Mouse (Mus musculus) MEL (cell line): ENCODE results near the gene Syne2. TPM values are rescaled to one million over a fixed set of nuclear protein-coding genes. Genes with fewer than 3 reads are reported as not detected.

ENCODE experiments used
- DNase-seq: peaks from one replicate; pipeline ENCODE4 v3.0.0; 2011; ENCODE audit warnings: low read depth, low spot score
- H3K27ac ChIP-seq: 2 replicates; pipeline ENCODE4 v1.5.1; 2012; ENCODE audit warnings: low read depth, mild to moderate bottlenecking, control low read depth, low read length, moderate library complexity; ENCODE audit not compliant: control insufficient read depth
- H3K27me3 ChIP-seq, 2 experiments: fragments of 150-350 bp in 1 of 2; sonication (generic) in 1 of 2; 2 replicates each; pipeline ENCODE4 v1.6.1; 2012; ENCODE audit warnings: low read length in 2 of 2, mild to moderate bottlenecking in 2 of 2, improper control_type of control experiment in 1 of 2, moderate library complexity in 1 of 2; ENCODE audit not compliant: insufficient read depth in 2 of 2, control insufficient read depth in 1 of 2
- H3K36me3 ChIP-seq, 2 experiments: 2 replicates each; pipeline ENCODE4 v1.6.1; 2012 to 2014; ENCODE audit warnings: low read length in 2 of 2, improper control_type of control experiment in 1 of 2, inconsistent platforms in 1 of 2, mild to moderate bottlenecking in 1 of 2; ENCODE audit not compliant: insufficient read depth in 2 of 2, control insufficient read depth in 1 of 2
- H3K4me1 ChIP-seq, 2 experiments: fragments of 150-350 bp in 1 of 2; sonication (generic) in 1 of 2; 2 replicates each; pipeline ENCODE4 v1.6.1; 2012; ENCODE audit warnings: low read length in 2 of 2, improper control_type of control experiment in 1 of 2, mild to moderate bottlenecking in 1 of 2; ENCODE audit not compliant: insufficient read depth in 2 of 2, control insufficient read depth in 1 of 2
- H3K4me3 ChIP-seq, 2 experiments: fragments of 150-350 bp in 1 of 2; sonication (generic) in 1 of 2; 2 replicates each; pipeline ENCODE4 v1.5.1; 2012; ENCODE audit warnings: low read depth in 2 of 2, low read length in 2 of 2, mild to moderate bottlenecking in 2 of 2, moderate library complexity in 2 of 2, control low read depth in 1 of 2, improper control_type of control experiment in 1 of 2; ENCODE audit not compliant: control insufficient read depth in 1 of 2, insufficient read depth in 1 of 2
- H3K79me2 ChIP-seq: 2 replicates; pipeline ENCODE4 v1.6.1; 2012; ENCODE audit warnings: mild to moderate bottlenecking, low read length, moderate library complexity; ENCODE audit not compliant: control insufficient read depth, poor library complexity, insufficient read depth
- H3K9ac ChIP-seq: 2 replicates; pipeline ENCODE4 v1.6.1; 2012; ENCODE audit warnings: low read depth, mild to moderate bottlenecking, control low read depth, low read length, moderate library complexity; ENCODE audit not compliant: control insufficient read depth, poor library complexity, severe bottlenecking
- H3K9me3 ChIP-seq: fragments of 150-350 bp; sonication (generic); replicated peaks from 2 replicates; pipeline ENCODE4 v1.6.1; 2012; ENCODE audit warnings: mild to moderate bottlenecking, low read length, improper control_type of control experiment, moderate library complexity; ENCODE audit not compliant: insufficient read depth
- CHD1 ChIP-seq: IDR thresholded peaks from 2 replicates; pipeline ENCODE4 v1.6.1; 2012; ENCODE audit warnings: low read depth, mild to moderate bottlenecking, inconsistent platforms, low read length, improper control_type of control experiment
- CHD2 ChIP-seq: IDR thresholded peaks from 2 replicates; pipeline ENCODE4 v1.6.1; 2011; ENCODE audit warnings: low read length, improper control_type of control experiment
- CTCF ChIP-seq, 3 experiments: IDR thresholded peaks in 2 of 3; conservative IDR thresholded peaks in 1 of 3; 2 replicates each; pipeline ENCODE4 v1.5.1; 2011 to 2012; ENCODE audit warnings: low read length in 3 of 3, low read depth in 2 of 3, mild to moderate bottlenecking in 2 of 3, improper control_type of control experiment in 1 of 3, inconsistent platforms in 1 of 3, mixed read lengths in 1 of 3, moderate library complexity in 1 of 3; ENCODE audit not compliant: control insufficient read depth in 1 of 3, insufficient read depth in 1 of 3, poor library complexity in 1 of 3, severe bottlenecking in 1 of 3
- E2F4 ChIP-seq: IDR thresholded peaks from 2 replicates; pipeline ENCODE4 v1.6.1; 2011; ENCODE audit warnings: low read depth, low read length, improper control_type of control experiment, borderline replicate concordance
- EP300 ChIP-seq, 2 experiments: IDR thresholded peaks; 2 replicates each; pipeline ENCODE4 v1.6.1; 2011; ENCODE audit warnings: improper control_type of control experiment in 2 of 2, low read length in 2 of 2, low read depth in 1 of 2, mild to moderate bottlenecking in 1 of 2
- ETS1 ChIP-seq: IDR thresholded peaks from 2 replicates; pipeline ENCODE4 v1.6.1; 2012; ENCODE audit warnings: low read depth, mild to moderate bottlenecking, inconsistent platforms, low read length, improper control_type of control experiment, moderate library complexity
- MAX ChIP-seq: IDR thresholded peaks from 2 replicates; pipeline ENCODE4 v1.6.1; 2011; ENCODE audit warnings: low read length, improper control_type of control experiment
- MYB ChIP-seq: IDR thresholded peaks from 2 replicates; pipeline ENCODE4 v1.6.1; 2011; ENCODE audit warnings: mild to moderate bottlenecking, low read depth, low read length, improper control_type of control experiment
- MYC ChIP-seq: IDR thresholded peaks from 2 replicates; pipeline ENCODE4 v1.6.1; 2011; ENCODE audit warnings: low read depth, mild to moderate bottlenecking, low read length, improper control_type of control experiment, moderate library complexity
- NELFE ChIP-seq: IDR thresholded peaks from 2 replicates; pipeline ENCODE4 v1.6.1; 2011; ENCODE audit warnings: low read depth, low read length, improper control_type of control experiment
- POLR2AphosphoS2 ChIP-seq: IDR thresholded peaks from 2 replicates; pipeline ENCODE4 v1.6.1; 2011; ENCODE audit warnings: low read length, improper control_type of control experiment
- SMC3 ChIP-seq: IDR thresholded peaks from 2 replicates; pipeline ENCODE4 v1.6.1; 2011; ENCODE audit warnings: low read depth, low read length, improper control_type of control experiment
- TAL1 ChIP-seq: IDR thresholded peaks from 2 replicates; pipeline ENCODE4 v1.6.1; 2012; ENCODE audit warnings: mild to moderate bottlenecking, inconsistent platforms, low read length, moderate library complexity, mixed read lengths
- TBP ChIP-seq: IDR thresholded peaks from 2 replicates; pipeline ENCODE4 v1.8.0; 2011; ENCODE audit warnings: low read depth, low read length, improper control_type of control experiment
- TCF12 ChIP-seq: IDR thresholded peaks from 2 replicates; pipeline ENCODE4 v1.6.1; 2014; ENCODE audit warnings: low read depth, mild to moderate bottlenecking, inconsistent platforms, low read length, improper control_type of control experiment, moderate library complexity
- USF2 ChIP-seq, 2 experiments: IDR thresholded peaks; 2 replicates each; pipeline ENCODE4 v1.6.1; 2011 to 2012; ENCODE audit warnings: improper control_type of control experiment in 2 of 2, low read length in 2 of 2, borderline replicate concordance in 1 of 2, inconsistent platforms in 1 of 2, low read depth in 1 of 2, mild to moderate bottlenecking in 1 of 2; ENCODE audit not compliant: insufficient read depth in 1 of 2
- ZC3H11A ChIP-seq: IDR thresholded peaks from 2 replicates; pipeline ENCODE4 v1.6.1; 2012; ENCODE audit warnings: low read depth, mild to moderate bottlenecking, inconsistent platforms, low read length, improper control_type of control experiment
- ZKSCAN1 ChIP-seq: IDR thresholded peaks from 2 replicates; pipeline ENCODE4 v1.6.1; 2012; ENCODE audit warnings: low read depth, mild to moderate bottlenecking, inconsistent platforms, low read length, improper control_type of control experiment, moderate library complexity
- ZMIZ1 ChIP-seq: IDR thresholded peaks from 2 replicates; pipeline ENCODE4 v1.6.1; 2012; ENCODE audit warnings: low read depth, mild to moderate bottlenecking, inconsistent platforms, low read length, improper control_type of control experiment, moderate library complexity
- ZNF384 ChIP-seq: IDR thresholded peaks from 2 replicates; pipeline ENCODE4 v1.6.1; 2012; ENCODE audit warnings: low read depth, mild to moderate bottlenecking, inconsistent platforms, low read length, improper control_type of control experiment
- polyA plus RNA-seq, 2 experiments: library from polyadenylated mRNA; stranded (reverse) in 1 of 2; unstranded in 1 of 2; fragments of >175 nt in 1 of 2; fragments of >200 nt in 1 of 2; gene quantifications; 2 replicates each; pipeline versions ENCODE4 v1.2.1 to v1.2.4; 2012; ENCODE audit warnings: low replicate concordance in 2 of 2, low read depth in 1 of 2; ENCODE audit not compliant: insufficient read length in 2 of 2, insufficient read depth in 1 of 2, missing spikeins in 1 of 2
- total RNA-seq: library from RNA; depleted of rRNA; stranded (reverse); fragments of 300-350 nt; gene quantifications from 2 replicates; pipeline ENCODE4 v1.2.3, GENCODE M21; 2012

Gene Syne2
- total and polyA plus RNA-seq, 3 experiments = 0.06 to 0.15 TPM; not detected in 1

DNA sequence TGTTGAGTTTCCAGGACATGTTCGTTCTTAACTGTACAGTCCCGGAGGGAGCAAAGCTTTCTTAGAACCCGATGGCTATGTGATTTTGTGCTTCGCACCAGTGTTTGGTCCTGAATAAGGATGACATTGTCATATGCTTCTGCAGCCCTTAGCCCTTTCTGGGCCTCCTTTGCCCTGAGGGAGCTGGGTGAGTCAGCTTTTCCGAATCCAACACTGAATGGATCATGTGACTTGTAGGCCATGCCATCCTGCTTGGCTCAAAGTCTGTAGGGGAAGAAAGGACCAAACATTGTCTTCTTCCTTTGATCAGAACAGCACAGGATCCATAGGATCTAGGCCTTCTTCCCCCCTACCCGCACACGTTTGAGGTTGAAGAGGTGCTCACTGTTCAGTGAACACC is 79.9 kb downstream of the Syne2 start:
- Histone ChIP-seq H3K4me3 (no peak overlapping the region), H3K79me2 (no peaks in the 10 kb centered on the region), H3K36me3 (no peaks in the 10 kb centered on the region), H3K9ac (no peak overlapping the region), H3K27me3 (peaks cover 0 to 5% of the 10 kb centered on the region in 2 experiments), H3K4me1 (no peaks in the 10 kb centered on the region), H3K27ac (no peak overlapping the region), H3K9me3 (no peaks in the 10 kb centered on the region)
- no peak for TF ChIP-seq ETS1
- TF ChIP-seq ZNF384 = no peak
- no peak for TF ChIP-seq CHD1
- no peak for TF ChIP-seq MYB
- no peak for TF ChIP-seq CHD2
- TF ChIP-seq TAL1 = no peak
- no peak for TF ChIP-seq MYC
- TF ChIP-seq ZKSCAN1 = no peak
- no peak for TF ChIP-seq ZC3H11A
- TF ChIP-seq POLR2AphosphoS2 = no peak
- no peak for TF ChIP-seq TCF12
- no peak for TF ChIP-seq ZMIZ1
- no peak for TF ChIP-seq TBP
- TF ChIP-seq E2F4 = no peak
- no peak for TF ChIP-seq MAX
- TF ChIP-seq NELFE = no peak
- no peak for TF ChIP-seq USF2 (IDR thresholded peaks at IDR 0.05; ENCODE audit: borderline replicate concordance in 1 of 2, insufficient read depth in 1 of 2, low read depth in 1 of 2, low read length in 2 of 2)
- no peak for DNase-seq

DNA sequence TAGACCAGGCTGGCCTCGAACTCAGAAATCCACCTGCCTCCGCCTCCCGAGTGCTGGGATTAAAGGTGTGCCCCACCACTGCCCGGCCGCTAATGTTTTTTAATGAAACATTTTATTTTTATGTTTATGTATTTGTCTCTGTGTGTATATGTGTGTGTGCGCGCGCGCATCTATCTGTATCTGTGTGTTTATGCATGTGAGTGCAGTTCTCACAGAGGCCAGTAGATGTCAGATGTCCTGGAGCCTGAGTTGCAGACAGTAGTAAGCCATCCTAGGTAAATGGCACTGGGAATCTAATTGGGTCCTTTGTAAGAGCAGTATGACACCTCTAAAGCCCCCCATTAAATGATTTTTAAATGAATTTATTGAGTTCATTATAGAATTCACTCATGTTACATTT is 83.8 kb downstream of the Syne2 start:
- Histone ChIP-seq H3K79me2 (no peaks in the 10 kb centered on the region), H3K27ac (no peak overlapping the region), H3K9me3 (no peaks in the 10 kb centered on the region), H3K4me3 (no peak overlapping the region), H3K4me1 (no peaks in the 10 kb centered on the region), H3K36me3 (no peaks in the 10 kb centered on the region), H3K27me3 (peaks cover 7% of the 10 kb centered on the region in 2 experiments), H3K9ac (no peak overlapping the region)
- peak; percentile 9 for DNase-seq
- TF ChIP-seq CTCF (IDR thresholded peaks at IDR 0.05 in 2 of 3, conservative IDR thresholded peaks at IDR 0.05 in 1 of 3; ENCODE audit: control insufficient read depth in 1 of 3, insufficient read depth in 1 of 3, low read depth in 2 of 3, low read length in 3 of 3, poor library complexity in 1 of 3, severe bottlenecking in 1 of 3) (peak in 2 of 3 experiments; percentile 20 to 35; a peak in 4 of 6 replicates), SMC3 (0 out of 2 replicates have a peak, but pooled peaks have one; percentile 2), EP300 (IDR thresholded peaks at IDR 0.05; ENCODE audit: low read depth in 1 of 2, low read length in 2 of 2) (no peak)
